Mouse (Mus musculus) heart, embryonic 15.5 days (tissue): Measurements from ENCODE around the gene Fga. TPM values are rescaled to one million over a fixed set of nuclear protein-coding genes. Genes with fewer than 3 reads are reported as not detected.

Experiments used
- ATAC-seq: fragments of 200-750 bp; cut with Nextera tagmentation; replicated peaks from 2 replicates; pipeline ENCODE4 v1.8.0; 2017; ENCODE audit warnings: low read depth, moderate TSS enrichment; ENCODE audit not compliant: insufficient number of reproducible peaks, insufficient read depth, low FRiP score
- H3K27ac ChIP-seq: fragments of 300-500 bp; sonication (generic); 2 replicates; pipeline ENCODE4 v1.5.1; 2015; ENCODE audit warnings: mild to moderate bottlenecking, inconsistent platforms
- H3K27me3 ChIP-seq: fragments of 300-500 bp; sonication (generic); 2 replicates; pipeline ENCODE4 v1.6.1; 2015; ENCODE audit warnings: inconsistent platforms
- H3K36me3 ChIP-seq: fragments of 300-500 bp; sonication (generic); 2 replicates; pipeline ENCODE4 v1.6.1; 2015; ENCODE audit warnings: mild to moderate bottlenecking, inconsistent platforms
- H3K4me1 ChIP-seq: fragments of 300-500 bp; sonication (generic); replicated peaks from 2 replicates; pipeline ENCODE4 v1.6.1; 2015; ENCODE audit warnings: inconsistent platforms
- H3K4me2 ChIP-seq: fragments of 300-500 bp; sonication (generic); 2 replicates; pipeline ENCODE4 v1.6.1; 2015; ENCODE audit warnings: inconsistent platforms, mild to moderate bottlenecking, moderate library complexity
- H3K4me3 ChIP-seq: fragments of 300-500 bp; sonication (generic); 2 replicates; pipeline ENCODE4 v1.5.1; 2015; ENCODE audit warnings: mild to moderate bottlenecking, inconsistent platforms
- H3K9ac ChIP-seq: fragments of 300-500 bp; sonication (generic); 2 replicates; pipeline ENCODE4 v1.6.1; 2015; ENCODE audit warnings: mild to moderate bottlenecking, inconsistent platforms
- H3K9me3 ChIP-seq: fragments of 300-500 bp; sonication (generic); replicated peaks from 2 replicates; pipeline ENCODE4 v1.6.1; 2016; ENCODE audit warnings: inconsistent platforms
- WGBS: fragments of 180-500 bp; shearing (Covaris S2); methylation state at CpG from one replicate; pipeline ENCODE4 v1.1.7; 2015; ENCODE audit warnings: mixed read lengths; 5-methylcytosine and 5-hydroxymethylcytosine counted together
- polyA plus RNA-seq: library from polyadenylated mRNA; unstranded; fragments of >200 nt; fragmentation: Nextera tagmentation; extraction: Ambion mirVana; gene quantifications from 2 replicates; pipeline ENCODE4 v1.2.1, GENCODE M21; 2015

The Fga gene
- polyA plus RNA-seq, 1 experiment from 2014 or later = 0.35 TPM

- Histone ChIP-seq H3K9me3 (no peaks in the 10 kb centered on the region), H3K9ac (no peak overlapping the region), H3K4me3 (no peak overlapping the region), H3K27ac (no peak overlapping the region), H3K36me3 (peaks cover 11% of the 10 kb centered on the region; the same call in 1 of the 2 replicates), H3K27me3 (no peaks in the 10 kb centered on the region), H3K4me1 (peaks cover 8% of the 10 kb centered on the region), H3K4me2 (no peak overlapping the region)
- 27% methylated on average over 10 of the region's 10 CpGs for WGBS
- no peak for ATAC-seq
Measured at GRCm38 (mm10) chr3:83053758-83054157, 27.9 kb downstream of the Fga start.

- ATAC-seq = no peak
- Histone ChIP-seq H3K4me2 (peak overlapping the region; percentile 56), H3K27ac (no peak overlapping the region), H3K9me3 (no peaks in the 10 kb centered on the region), H3K4me3 (peak overlapping the region; percentile 76), H3K36me3 (peaks cover 20% of the 10 kb centered on the region; the same call in 1 of the 2 replicates), H3K4me1 (peaks cover 8% of the 10 kb centered on the region), H3K27me3 (no peaks in the 10 kb centered on the region), H3K9ac (no peak overlapping the region)
- 32% methylated on average over 13 of the region's 13 CpGs for WGBS
Measured at GRCm38 (mm10) chr3:83054759-83055158, 28.9 kb downstream of the Fga start.

GRCm38 (mm10) chr3:83055281-83056038 lies 29.6 kb downstream of the Fga start, which contains the start of gene Plrg1:
TSS of gene Plrg1 (plus strand) at chr3:83055522.
- Histone ChIP-seq H3K27me3 (no peaks in the 10 kb centered on the region), H3K4me2 (peak within 1 kb of the TSS; percentile 79), H3K4me3 (peak within 1 kb of the TSS; percentile 76), H3K36me3 (peaks cover 26% of the 10 kb centered on the region), H3K9me3 (no peaks in the 10 kb centered on the region), H3K27ac (peak within 1 kb of the TSS; percentile 63), H3K4me1 (peaks cover 8% of the 10 kb centered on the region), H3K9ac (peak within 1 kb of the TSS; percentile 79)
- WGBS = under 1% methylated on average over 61 of the region's 61 CpGs
- peak; percentile 99 for ATAC-seq

- no peaks in the 10 kb centered on the region for H3K27me3 ChIP-seq
- H3K4me3 ChIP-seq = no peak overlapping the region
- no peaks in the 10 kb centered on the region for H3K9me3 ChIP-seq
- no peak for ATAC-seq
- no peak overlapping the region for H3K27ac ChIP-seq
- H3K9ac ChIP-seq = no peak overlapping the region
- H3K36me3 ChIP-seq = peaks cover 42% of the 10 kb centered on the region
- no peak overlapping the region for H3K4me2 ChIP-seq
- H3K4me1 ChIP-seq = peaks cover 8% of the 10 kb centered on the region
- WGBS = 90% methylated on average over 2 of the region's 2 CpGs
Measured at GRCm38 (mm10) chr3:83057046-83057445, 31.2 kb downstream of the Fga start.

GRCm38 (mm10) chr3:83067920-83068319 lies 42.0 kb downstream of the Fga start:
- Histone ChIP-seq H3K4me2 (no peak overlapping the region), H3K9ac (no peak overlapping the region), H3K36me3 (peaks cover 86% of the 10 kb centered on the region), H3K4me1 (no peaks in the 10 kb centered on the region), H3K27me3 (no peaks in the 10 kb centered on the region), H3K9me3 (no peaks in the 10 kb centered on the region), H3K27ac (no peak overlapping the region), H3K4me3 (no peak overlapping the region)
- no peak for ATAC-seq
- WGBS = 87% methylated on average over 9 of the region's 9 CpGs

GRCm38 (mm10) chr3:83068869-83069268 lies 43.0 kb downstream of the Fga start:
- peaks cover 79% of the 10 kb centered on the region for H3K36me3 ChIP-seq
- ATAC-seq = no peak
- 91% methylated on average over 13 of the region's 13 CpGs for WGBS

GRCm38 (mm10) chr3:83070231-83070630 lies 44.4 kb downstream of the Fga start:
- no peaks in the 10 kb centered on the region for H3K9me3 ChIP-seq
- no peak overlapping the region for H3K9ac ChIP-seq
- H3K36me3 ChIP-seq = peaks cover 71% of the 10 kb centered on the region
- no peak overlapping the region for H3K4me2 ChIP-seq
- ATAC-seq = no peak
- H3K4me3 ChIP-seq = no peak overlapping the region
- 86% methylated on average over 4 of the region's 4 CpGs for WGBS
- no peaks in the 10 kb centered on the region for H3K27me3 ChIP-seq
- no peaks in the 10 kb centered on the region for H3K4me1 ChIP-seq
- no peak overlapping the region for H3K27ac ChIP-seq

More at GRCm38 (mm10) chr3:83068869-83069268, 43.0 kb downstream of the Fga start:
- Histone ChIP-seq H3K9me3 (no peaks in the 10 kb centered on the region), H3K27me3 (no peaks in the 10 kb centered on the region), H3K4me2 (no peak overlapping the region), H3K9ac (no peak overlapping the region), H3K4me3 (no peak overlapping the region), H3K4me1 (no peaks in the 10 kb centered on the region), H3K27ac (no peak overlapping the region)

GRCm38 (mm10) chr3:83076563-83076962 lies 50.7 kb downstream of the Fga start:
- peaks cover 2% of the 10 kb centered on the region; the same call in 1 of the 2 replicates for H3K4me1 ChIP-seq
- H3K4me3 ChIP-seq = no peak overlapping the region
- no peak overlapping the region for H3K27ac ChIP-seq
- no peak for ATAC-seq
- WGBS = 30% methylated on average over 3 of the region's 3 CpGs
- no peaks in the 10 kb centered on the region for H3K9me3 ChIP-seq
- H3K27me3 ChIP-seq = no peaks in the 10 kb centered on the region
- no peak overlapping the region for H3K4me2 ChIP-seq
- no peak overlapping the region for H3K9ac ChIP-seq
- peaks cover 12% of the 10 kb centered on the region for H3K36me3 ChIP-seq

GRCm38 (mm10) chr3:83080567-83081055 lies 54.7 kb downstream of the Fga start:
- ATAC-seq = 0 out of 2 replicates have a peak, but pooled peaks have one; percentile 39
- WGBS = 3% methylated on average over 11 of the region's 11 CpGs

More at GRCm38 (mm10) chr3:83080567-83081055, 54.7 kb downstream of the Fga start:
- Histone ChIP-seq H3K27ac (no peak overlapping the region), H3K36me3 (no peaks in the 10 kb centered on the region), H3K9ac (no peak overlapping the region), H3K4me3 (peak overlapping the region; percentile 36), H3K4me1 (peaks cover 2% of the 10 kb centered on the region; the same call in 1 of the 2 replicates), H3K4me2 (peak overlapping the region; percentile 62), H3K9me3 (no peaks in the 10 kb centered on the region), H3K27me3 (no peaks in the 10 kb centered on the region)
